Mouse (Mus musculus) lung, postnatal 0 days (tissue): ENCODE results near the gene Lgals3.

Experiments
- CTCF ChIP-seq: IDR thresholded peaks from 2 replicates; pipeline ENCODE4 v1.5.1; 2016; ENCODE audit warnings: antibody characterized with exemption, mild to moderate bottlenecking
- EP300 ChIP-seq: IDR thresholded peaks from 2 replicates; pipeline ENCODE4 v1.6.1; 2016; ENCODE audit warnings: antibody characterized with exemption, mild to moderate bottlenecking, control low read depth

DNA sequence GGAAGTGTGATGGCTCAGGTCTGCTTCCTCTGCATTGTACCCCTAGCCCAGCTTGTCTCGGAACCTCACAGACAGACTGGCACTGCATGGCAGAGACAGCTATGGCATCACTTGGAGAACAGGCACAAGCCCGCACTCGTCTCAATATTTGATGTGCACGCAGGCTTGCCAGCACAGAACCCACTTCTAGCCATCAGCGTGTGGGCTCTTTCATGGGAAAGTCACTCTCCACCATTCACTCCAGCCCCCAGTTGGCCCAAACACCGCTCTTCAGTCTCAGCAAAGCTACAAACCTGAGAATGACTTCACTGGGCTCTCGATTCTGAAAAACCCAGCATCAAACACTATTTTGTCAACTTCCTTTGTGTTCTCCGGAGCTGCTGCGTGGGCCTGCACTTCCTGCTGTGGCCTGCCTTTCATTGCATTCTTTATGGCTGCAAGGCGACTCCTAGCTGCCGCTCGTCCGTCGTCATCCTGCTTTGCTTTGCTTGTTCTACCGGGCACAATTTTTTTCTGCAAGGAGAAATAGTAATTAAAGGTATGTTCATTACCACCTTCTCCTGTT, 28.0 kb downstream of the Lgals3 start:
- TF ChIP-seq CTCF (no peak), EP300 (no peak)
